Mouse (Mus musculus) intestine, embryonic 16.5 days (tissue): ENCODE data around the gene Ttc26. TPM values are rescaled to one million over a fixed set of nuclear protein-coding genes. Genes with fewer than 3 reads are reported as not detected.
"Not testable (repeated sequence)": the region's sequence is repeated elsewhere in the genome, so short reads cannot be mapped to it uniquely, and the experiment has no call there.

Source experiments
- ATAC-seq: fragments of 200-750 bp; cut with Nextera tagmentation; 2 replicates; pipeline ENCODE4 v1.8.0; 2017; ENCODE audit warnings: moderate TSS enrichment, moderate library complexity
- H3K27ac ChIP-seq: fragments of 300-500 bp; sonication (generic); 2 replicates; pipeline ENCODE4 v1.5.1; 2014; ENCODE audit warnings: mild to moderate bottlenecking, low read length
- H3K27me3 ChIP-seq: fragments of 300-500 bp; sonication (generic); replicated peaks from 2 replicates; pipeline ENCODE4 v1.6.1; 2014; ENCODE audit warnings: low read length, control low read depth, mixed read lengths; ENCODE audit not compliant: control insufficient read depth, insufficient read depth
- H3K36me3 ChIP-seq: fragments of 300-500 bp; sonication (generic); 2 replicates; pipeline ENCODE4 v1.6.1; 2014; ENCODE audit warnings: low read length, control low read depth; ENCODE audit not compliant: control insufficient read depth, insufficient read depth
- H3K4me1 ChIP-seq: fragments of 300-500 bp; sonication (generic); 2 replicates; pipeline ENCODE4 v1.6.1; 2014; ENCODE audit warnings: low read length, control low read depth, mixed read lengths; ENCODE audit not compliant: control insufficient read depth, insufficient read depth
- H3K4me2 ChIP-seq: fragments of 300-500 bp; sonication (generic); 2 replicates; pipeline ENCODE4 v1.6.1; 2014; ENCODE audit warnings: low read depth, low read length, control low read depth
- H3K4me3 ChIP-seq: fragments of 300-500 bp; sonication (generic); 2 replicates; pipeline ENCODE4 v1.5.1; 2014; ENCODE audit warnings: mild to moderate bottlenecking, low read length
- H3K9ac ChIP-seq: fragments of 300-500 bp; sonication (generic); 2 replicates; pipeline ENCODE4 v1.6.1; 2014; ENCODE audit warnings: low read depth, low read length
- H3K9me3 ChIP-seq: fragments of 300-500 bp; sonication (generic); 2 replicates; pipeline ENCODE4 v1.6.1; 2016; ENCODE audit warnings: low read length, control low read depth; ENCODE audit not compliant: control insufficient read depth
- WGBS: fragments of 180-500 bp; shearing (Covaris S2); extraction: QIAGEN DNeasy Blood & Tissue Kit; methylation state at CpG from one replicate; pipeline ENCODE4 v1.1.7; 2014; 5-methylcytosine and 5-hydroxymethylcytosine counted together
- polyA plus RNA-seq: library from polyadenylated mRNA; unstranded; fragments of >200 nt; fragmentation: Nextera tagmentation; extraction: Ambion mirVana; gene quantifications from 2 replicates; pipeline ENCODE4 v1.2.1, GENCODE M21; 2015

Gene Ttc26
- polyA plus RNA-seq, 1 experiment from 2014 or later = 3.2 TPM

- Histone ChIP-seq H3K9me3 (no peaks in the 10 kb centered on the region), H3K4me2 (peak overlapping the region; percentile 81), H3K27ac (no peak overlapping the region), H3K4me3 (peak overlapping the region; percentile 66), H3K36me3 (no peaks in the 10 kb centered on the region), H3K9ac (0 out of 2 replicates have a peak overlapping the region, but pooled peaks have one; percentile 76), H3K4me1 (peaks cover 14% of the 10 kb centered on the region), H3K27me3 (no peaks in the 10 kb centered on the region; the same call in 1 of the 2 replicates)
- WGBS = 9% methylated on average over 8 of the region's 8 CpGs
- ATAC-seq = no peak
These were observed 25.9 kb upstream of the Ttc26 start for GRCm38 (mm10) chr6:38355354-38355823.

- no peak overlapping the region for H3K9ac ChIP-seq
- no peak overlapping the region for H3K4me3 ChIP-seq
- peaks cover 14% of the 10 kb centered on the region for H3K4me1 ChIP-seq
- WGBS = 29% methylated on average over 7 of the region's 7 CpGs
- H3K4me2 ChIP-seq = no peak overlapping the region
- no peaks in the 10 kb centered on the region for H3K36me3 ChIP-seq
- no peaks in the 10 kb centered on the region; the same call in 1 of the 2 replicates for H3K27me3 ChIP-seq
- no peaks in the 10 kb centered on the region for H3K9me3 ChIP-seq
- no peak overlapping the region for H3K27ac ChIP-seq
- ATAC-seq = no peak
These were observed 25.4 kb upstream of the Ttc26 start for GRCm38 (mm10) chr6:38355862-38356261.

GRCm38 (mm10) chr6:38356661-38357433 is 24.4 kb upstream of the Ttc26 start:
- not testable (repeated sequence) for H3K4me3 ChIP-seq, H3K4me2 ChIP-seq, H3K27me3 ChIP-seq, H3K27ac ChIP-seq, H3K9me3 ChIP-seq, H3K36me3 ChIP-seq, ATAC-seq, H3K9ac ChIP-seq
- WGBS = 78% methylated on average over 15 of the region's 15 CpGs
- H3K4me1 ChIP-seq = peaks cover 18% of the 10 kb centered on the region

- Histone ChIP-seq H3K9ac (no peak overlapping the region), H3K9me3 (no peaks in the 10 kb centered on the region), H3K27ac (no peak overlapping the region), H3K4me3 (no peak overlapping the region), H3K4me1 (peaks cover 16% of the 10 kb centered on the region), H3K27me3 (no peaks in the 10 kb centered on the region; the same call in 1 of the 2 replicates), H3K36me3 (no peaks in the 10 kb centered on the region), H3K4me2 (no peak overlapping the region)
- no peak for ATAC-seq
- 66% methylated on average over 5 of the region's 5 CpGs for WGBS
These were observed 23.5 kb upstream of the Ttc26 start for GRCm38 (mm10) chr6:38357603-38358252.

GRCm38 (mm10) chr6:38358253-38359027 is 22.8 kb upstream of the Ttc26 start:
- Histone ChIP-seq H3K27ac (no peak overlapping the region), H3K4me1 (peaks cover 16% of the 10 kb centered on the region), H3K9ac (no peak overlapping the region), H3K27me3 (no peaks in the 10 kb centered on the region; the same call in 1 of the 2 replicates), H3K36me3 (no peaks in the 10 kb centered on the region), H3K9me3 (no peaks in the 10 kb centered on the region), H3K4me2 (no peak overlapping the region), H3K4me3 (no peak overlapping the region)
- no peak for ATAC-seq
- WGBS = 59% methylated on average over 8 of the region's 8 CpGs

GRCm38 (mm10) chr6:38359044-38359735 is 22.1 kb upstream of the Ttc26 start:
- not testable (repeated sequence) for H3K9me3 ChIP-seq, H3K27ac ChIP-seq, ATAC-seq, H3K27me3 ChIP-seq, H3K36me3 ChIP-seq, H3K4me2 ChIP-seq, H3K9ac ChIP-seq, H3K4me3 ChIP-seq
- H3K4me1 ChIP-seq = peaks cover 11% of the 10 kb centered on the region
- 92% methylated on average over 10 of the region's 11 CpGs for WGBS

GRCm38 (mm10) chr6:38359736-38360499 is 21.4 kb upstream of the Ttc26 start:
- Histone ChIP-seq H3K9me3 (no peaks in the 10 kb centered on the region), H3K4me1 (peaks cover 11% of the 10 kb centered on the region), H3K4me3 (no peak overlapping the region), H3K4me2 (no peak overlapping the region), H3K27ac (no peak overlapping the region), H3K36me3 (no peaks in the 10 kb centered on the region), H3K9ac (no peak overlapping the region), H3K27me3 (no peaks in the 10 kb centered on the region; the same call in 1 of the 2 replicates)
- no peak for ATAC-seq
- 82% methylated on average over 12 of the region's 12 CpGs for WGBS

- Histone ChIP-seq H3K27ac (no peak overlapping the region), H3K4me1 (peaks cover 4% of the 10 kb centered on the region; the same call in 1 of the 2 replicates), H3K27me3 (no peaks in the 10 kb centered on the region), H3K36me3 (no peaks in the 10 kb centered on the region), H3K4me2 (no peak overlapping the region), H3K9me3 (no peaks in the 10 kb centered on the region), H3K9ac (no peak overlapping the region), H3K4me3 (no peak overlapping the region)
- 74% methylated on average over 4 of the region's 4 CpGs for WGBS
- ATAC-seq = no peak
These were observed 20.2 kb upstream of the Ttc26 start for GRCm38 (mm10) chr6:38361065-38361464.
